Mouse (Mus musculus) spleen, adult 2 months (tissue): Measurements from ENCODE around the gene 1500009L16Rik. TPM values are rescaled to one million over a fixed set of nuclear protein-coding genes. Genes with fewer than 3 reads are reported as not detected.

Experiments
- DNase-seq, 2 experiments: peaks; one replicate each; pipeline versions ENCODE4 v3.0.0 to v3.0.0-alpha.2; 2012 to 2021; ENCODE audit warnings: low spot score in 2 of 2, low read depth in 1 of 2
- H3K27ac ChIP-seq: fragments of 200-500 bp; 2 replicates; pipeline ENCODE4 v1.5.1; 2012; ENCODE audit warnings: low read length, inconsistent platforms; ENCODE audit not compliant: insufficient read depth
- H3K27me3 ChIP-seq: fragments of 200-500 bp; 2 replicates; pipeline ENCODE4 v1.6.1; 2012; ENCODE audit warnings: mild to moderate bottlenecking, moderate library complexity, low read length, inconsistent platforms; ENCODE audit not compliant: control insufficient read depth, insufficient read depth
- H3K36me3 ChIP-seq: fragments of 200-500 bp; 2 replicates; pipeline ENCODE4 v1.6.1; 2012; ENCODE audit warnings: mild to moderate bottlenecking, low read length, inconsistent platforms; ENCODE audit not compliant: control insufficient read depth, insufficient read depth
- H3K4me1 ChIP-seq: fragments of 200-500 bp; 2 replicates; pipeline ENCODE4 v1.6.1; 2011; ENCODE audit warnings: inconsistent platforms; ENCODE audit not compliant: control insufficient read depth, insufficient read depth, insufficient read length
- H3K4me3 ChIP-seq: fragments of 200-500 bp; 2 replicates; pipeline ENCODE4 v1.5.1; 2011; ENCODE audit warnings: mild to moderate bottlenecking, inconsistent platforms; ENCODE audit not compliant: insufficient read depth, insufficient read length; ENCODE audit errors: extremely low read depth
- CTCF ChIP-seq: fragments of 200-500 bp; IDR thresholded peaks from 2 replicates; pipeline ENCODE4 v1.5.1; 2011; ENCODE audit warnings: mild to moderate bottlenecking, inconsistent platforms; ENCODE audit not compliant: insufficient read depth, insufficient read length, insufficient replicate concordance; ENCODE audit errors: extremely low read depth
- POLR2A ChIP-seq: fragments of 200-500 bp; IDR thresholded peaks from 2 replicates; pipeline ENCODE4 v1.6.1; 2011; ENCODE audit warnings: low read depth, low read length, inconsistent platforms
- WGBS: fragments of 180-500 bp; shearing (Covaris S2); methylation state at CpG from one replicate; pipeline ENCODE4 v1.1.7; 2018; 5-methylcytosine and 5-hydroxymethylcytosine counted together
- polyA plus RNA-seq: library from polyadenylated mRNA; depleted of rRNA; stranded (reverse); fragments of >200 nt; gene quantifications from 2 replicates; pipeline ENCODE4 v1.2.3, GENCODE M21; 2012

1500009L16Rik gene
- polyA plus RNA-seq, 1 experiment = 0.16 TPM

GRCm38 (mm10) chr10:83729076-83729475 is 6.4 kb downstream of the 1500009L16Rik start:
- 77% methylated on average over 3 of the region's 3 CpGs for WGBS
- no peak for DNase-seq
- Histone ChIP-seq H3K36me3 (no peaks in the 10 kb centered on the region), H3K27ac (no peak overlapping the region), H3K27me3 (no peaks in the 10 kb centered on the region), H3K4me1 (no peaks in the 10 kb centered on the region), H3K4me3 (no peak overlapping the region)
- TF ChIP-seq POLR2A = no peak

GRCm38 (mm10) chr10:83729492-83729891 is 6.8 kb downstream of the 1500009L16Rik start:
- 28% methylated on average over 7 of the region's 7 CpGs for WGBS
- DNase-seq = peak; percentile 22 to 80
- Histone ChIP-seq H3K4me1 (no peaks in the 10 kb centered on the region), H3K27me3 (no peaks in the 10 kb centered on the region), H3K36me3 (no peaks in the 10 kb centered on the region), H3K4me3 (no peak overlapping the region), H3K27ac (no peak overlapping the region)
- TF ChIP-seq POLR2A (no peak), CTCF (peak; percentile 76; the same call in 1 of the 2 replicates)

DNA sequence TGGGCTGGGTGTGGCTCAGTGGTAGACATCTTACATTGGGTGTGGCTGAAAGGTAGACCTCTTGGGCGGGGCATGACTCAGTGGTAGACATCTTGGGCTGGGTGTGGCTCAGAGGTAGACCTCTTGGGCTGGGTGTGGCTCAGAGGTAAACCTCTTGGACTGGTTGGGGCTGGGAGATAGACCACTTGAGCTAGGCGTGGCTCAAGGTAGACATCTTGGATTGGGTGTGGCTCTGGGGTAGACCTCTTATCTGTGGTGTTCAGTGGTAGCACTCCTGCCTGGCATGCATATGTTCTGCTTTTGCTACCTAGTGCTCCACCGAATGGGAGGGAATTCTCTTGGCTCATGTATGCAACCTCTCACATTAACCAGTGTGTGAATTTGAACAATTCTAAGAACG is 11.1 kb downstream of the 1500009L16Rik start:
- Histone ChIP-seq H3K27me3 (no peaks in the 10 kb centered on the region), H3K27ac (no peak overlapping the region), H3K36me3 (no peaks in the 10 kb centered on the region), H3K4me3 (no peak overlapping the region), H3K4me1 (no peaks in the 10 kb centered on the region)
- DNase-seq = no peak
- WGBS = 84% methylated on average over 4 of the region's 4 CpGs
- TF ChIP-seq CTCF (no peak), POLR2A (no peak)

- 90% methylated on average over 15 of the region's 15 CpGs for whole genome bisulfite sequencing
- Histone ChIP-seq H3K27ac (no peak overlapping the region), H3K4me3 (no peak overlapping the region), H3K27me3 (no peaks in the 10 kb centered on the region), H3K4me1 (no peaks in the 10 kb centered on the region), H3K36me3 (no peaks in the 10 kb centered on the region)
- no peak for DNase-seq
- TF ChIP-seq POLR2A = no peak
- no peak for TF ChIP-seq CTCF
Observed at GRCm38 (mm10) chr10:83738996-83739655, 16.5 kb downstream of the 1500009L16Rik start.

- 82% methylated on average over 3 of the region's 3 CpGs for WGBS
- no peak overlapping the region for H3K27ac ChIP-seq
- no peaks in the 10 kb centered on the region for H3K27me3 ChIP-seq
- no peaks in the 10 kb centered on the region for H3K36me3 ChIP-seq
- DNase-seq = no peak
- TF ChIP-seq POLR2A = no peak
- TF ChIP-seq CTCF = no peak
- H3K4me1 ChIP-seq = no peaks in the 10 kb centered on the region
- H3K4me3 ChIP-seq = no peak overlapping the region
Observed at GRCm38 (mm10) chr10:83744656-83745055, 22.0 kb downstream of the 1500009L16Rik start.

DNA sequence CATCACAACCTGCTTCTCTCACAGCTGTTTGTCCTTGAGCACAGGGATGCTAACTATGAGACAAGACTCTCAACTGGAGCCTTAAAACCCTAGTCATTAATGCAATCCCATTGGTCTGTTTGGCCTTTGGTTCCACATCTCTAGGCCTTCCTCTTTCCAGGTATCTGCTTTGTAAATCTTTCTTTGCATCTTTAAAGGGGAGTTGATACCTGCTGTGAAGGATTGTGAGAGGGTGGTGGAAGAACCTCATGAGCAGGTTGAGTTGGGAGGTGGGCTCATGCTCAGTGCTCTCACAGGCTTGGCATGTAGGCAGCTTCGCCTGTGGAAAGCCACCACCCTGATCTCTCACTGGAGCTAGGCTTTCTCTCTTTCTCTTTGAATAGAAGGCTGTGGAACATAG is 30.4 kb downstream of the 1500009L16Rik start:
- no peaks in the 10 kb centered on the region for H3K36me3 ChIP-seq
- no peak for TF ChIP-seq POLR2A
- TF ChIP-seq CTCF = no peak
- DNase-seq = no peak
- 85% methylated on average over 1 of the region's 1 CpGs for WGBS
- no peak overlapping the region for H3K27ac ChIP-seq
- no peaks in the 10 kb centered on the region for H3K4me1 ChIP-seq
- H3K4me3 ChIP-seq = no peak overlapping the region
- no peaks in the 10 kb centered on the region for H3K27me3 ChIP-seq

GRCm38 (mm10) chr10:83757343-83757962 is 34.8 kb downstream of the 1500009L16Rik start:
- H3K27me3 ChIP-seq = no peaks in the 10 kb centered on the region
- 85% methylated on average over 17 of the region's 17 CpGs for WGBS

More at GRCm38 (mm10) chr10:83757343-83757962, 34.8 kb downstream of the 1500009L16Rik start:
- Histone ChIP-seq H3K36me3 (no peaks in the 10 kb centered on the region), H3K27ac (no peak overlapping the region), H3K4me3 (no peak overlapping the region), H3K4me1 (no peaks in the 10 kb centered on the region)
- TF ChIP-seq CTCF (no peak), POLR2A (no peak)
- DNase-seq = no peak
